Mouse (Mus musculus): ENCODE results near the gene Hc. TPM values are rescaled to one million over a fixed set of nuclear protein-coding genes. Genes with fewer than 3 reads are reported as not detected.

The Hc gene
- under 1 TPM; 0.09 to 0.17 TPM for polyA plus RNA-seq (2017; shearing (Covaris generic))

GRCm38 (mm10) chr2:35061338-35061737, at the start of gene Hc:
Gene Hc (minus strand): TSS chr2:35061438.
- ATAC-seq: no peak

- peak; percentile 27 for ATAC-seq
These were observed 49.3 kb upstream of the Hc start for GRCm38 (mm10) chr2:35110521-35110920.

- peak; percentile 58 for ATAC-seq
These were observed 48.7 kb upstream of the Hc start for GRCm38 (mm10) chr2:35109924-35110304.

- peak; percentile 67 for ATAC-seq
These were observed 48.1 kb upstream of the Hc start, which contains the start of gene Cntrl for GRCm38 (mm10) chr2:35109141-35109923. Gene Cntrl (plus strand): TSS chr2:35109492.

- no peak for ATAC-seq
These were observed 47.5 kb upstream of the Hc start for GRCm38 (mm10) chr2:35108712-35109111.

GRCm38 (mm10) chr2:35107984-35108635, 46.9 kb upstream of the Hc start:
- ATAC-seq: no peak

GRCm38 (mm10) chr2:35104843-35105242, 43.6 kb upstream of the Hc start:
- no peak for ATAC-seq

- ATAC-seq: no peak
These were observed 42.3 kb upstream of the Hc start for GRCm38 (mm10) chr2:35103558-35103957.

- no peak for ATAC-seq
These were observed 41.5 kb upstream of the Hc start for GRCm38 (mm10) chr2:35102777-35103176.

GRCm38 (mm10) chr2:35101443-35101842, 40.2 kb upstream of the Hc start, which contains the start of gene AI182371:
Gene AI182371 (minus strand): TSS chr2:35101543.
- ATAC-seq: no peak

- no peak for ATAC-seq
These were observed 39.3 kb upstream of the Hc start for GRCm38 (mm10) chr2:35100529-35100928.

GRCm38 (mm10) chr2:35087418-35087817, 26.2 kb upstream of the Hc start:
- no peak for ATAC-seq

- no peak for ATAC-seq
These were observed 17.9 kb upstream of the Hc start for GRCm38 (mm10) chr2:35079166-35079565.

- ATAC-seq: no peak
These were observed 13.1 kb upstream of the Hc start for GRCm38 (mm10) chr2:35074328-35074727.

- no peak for ATAC-seq
These were observed 11.3 kb upstream of the Hc start for GRCm38 (mm10) chr2:35072547-35072946.

GRCm38 (mm10) chr2:35070275-35070674, 9.0 kb upstream of the Hc start:
- no peak for ATAC-seq

- no peak for ATAC-seq
These were observed 7.9 kb upstream of the Hc start for GRCm38 (mm10) chr2:35069124-35069523.

- no peak for ATAC-seq
These were observed 5.9 kb upstream of the Hc start for GRCm38 (mm10) chr2:35067117-35067516.

GRCm38 (mm10) chr2:35066525-35067082, 5.4 kb upstream of the Hc start:
- no peak for ATAC-seq

GRCm38 (mm10) chr2:35063333-35064030, 2.2 kb upstream of the Hc start:
- ATAC-seq: no peak

GRCm38 (mm10) chr2:35060897-35061296, 341 bp downstream of the Hc start:
- ATAC-seq: no peak

GRCm38 (mm10) chr2:35060256-35060655, 982 bp downstream of the Hc start:
- ATAC-seq: no peak

GRCm38 (mm10) chr2:35058325-35058724, 2.9 kb downstream of the Hc start:
- ATAC-seq: no peak
